Mouse (Mus musculus) forebrain, embryonic 12.5 days (tissue): Measurements from ENCODE around the gene Parp6. TPM values are rescaled to one million over a fixed set of nuclear protein-coding genes. Genes with fewer than 3 reads are reported as not detected.

Experiments used
- ATAC-seq: fragments of 200-750 bp; cut with Nextera tagmentation; 2 replicates; pipeline ENCODE4 v1.8.0; 2017; ENCODE audit warnings: moderate TSS enrichment; ENCODE audit not compliant: low FRiP score
- H3K27ac ChIP-seq: fragments of 300-500 bp; sonication (generic); 2 replicates; pipeline ENCODE4 v1.5.1; 2016; ENCODE audit warnings: mild to moderate bottlenecking
- H3K27me3 ChIP-seq: fragments of 300-500 bp; sonication (generic); 2 replicates; pipeline ENCODE4 v1.6.1; 2016; ENCODE audit warnings: mild to moderate bottlenecking
- H3K36me3 ChIP-seq: fragments of 300-500 bp; sonication (generic); replicated peaks from 2 replicates; pipeline ENCODE4 v1.6.1; 2016; ENCODE audit warnings: mild to moderate bottlenecking
- H3K4me1 ChIP-seq: fragments of 300-500 bp; sonication (generic); 2 replicates; pipeline ENCODE4 v1.6.1; 2016
- H3K4me2 ChIP-seq: fragments of 300-500 bp; sonication (generic); 2 replicates; pipeline ENCODE4 v1.6.1; 2016; ENCODE audit warnings: mild to moderate bottlenecking, moderate library complexity
- H3K4me3 ChIP-seq: fragments of 300-500 bp; sonication (generic); replicated peaks from 2 replicates; pipeline ENCODE4 v1.5.1; 2016; ENCODE audit warnings: mild to moderate bottlenecking
- H3K9ac ChIP-seq: fragments of 300-500 bp; sonication (generic); 2 replicates; pipeline ENCODE4 v1.6.1; 2016; ENCODE audit warnings: mild to moderate bottlenecking
- H3K9me3 ChIP-seq: fragments of 300-500 bp; sonication (generic); 2 replicates; pipeline ENCODE4 v1.6.1; 2016
- WGBS: fragments of 180-500 bp; shearing (Covaris S2); methylation state at CpG from one replicate; pipeline ENCODE4 v1.1.7; 2016; 5-methylcytosine and 5-hydroxymethylcytosine counted together
- polyA plus RNA-seq: library from polyadenylated mRNA; unstranded; fragments of >200 nt; fragmentation: Nextera tagmentation; extraction: Ambion mirVana; gene quantifications from 2 replicates; pipeline ENCODE4 v1.2.1, GENCODE M21; 2016

Gene Parp6
- polyA plus RNA-seq, 1 experiment from 2014 or later: 105 TPM

DNA sequence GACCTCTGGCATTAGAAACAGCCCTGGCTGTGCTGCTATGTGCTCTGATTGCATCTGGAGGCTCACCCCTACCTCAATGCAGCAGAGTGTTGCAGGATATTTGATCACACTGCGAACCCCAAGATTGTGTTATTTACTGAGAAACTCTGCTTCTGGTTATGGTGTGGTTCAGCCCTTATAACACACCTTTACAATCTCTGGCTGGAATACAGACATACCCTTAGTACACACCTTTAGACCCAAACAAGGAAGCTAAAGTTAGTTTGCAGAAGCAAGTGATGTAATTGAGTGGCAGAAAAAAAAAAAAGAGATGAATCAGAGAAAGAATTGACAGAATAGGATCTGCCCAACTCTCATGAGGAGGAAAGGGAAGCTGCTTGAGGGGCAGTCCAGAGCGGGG, 6.1 kb upstream of the Parp6 start:
- Histone ChIP-seq H3K4me3 (no peak overlapping the region), H3K4me2 (no peak overlapping the region), H3K4me1 (peaks cover 4% of the 10 kb centered on the region; the same call in 1 of the 2 replicates), H3K9me3 (no peaks in the 10 kb centered on the region), H3K9ac (no peak overlapping the region), H3K27me3 (0 out of 2 replicates have a peak, but pooled peaks cover 5% of the 10 kb centered on the region), H3K27ac (no peak overlapping the region), H3K36me3 (no peaks in the 10 kb centered on the region)
- 95% methylated on average over 2 of the region's 2 CpGs for WGBS
- ATAC-seq: no peak

GRCm38 (mm10) chr9:59615797-59616196, 1.3 kb upstream of the Parp6 start:
- H3K4me3 ChIP-seq: no peak overlapping the region
- H3K9ac ChIP-seq: no peak overlapping the region
- ATAC-seq: no peak
- H3K9me3 ChIP-seq: no peaks in the 10 kb centered on the region
- WGBS: 78% methylated on average over 2 of the region's 2 CpGs
- H3K27ac ChIP-seq: no peak overlapping the region
- H3K4me2 ChIP-seq: no peak overlapping the region
- H3K4me1 ChIP-seq: peaks cover 28% of the 10 kb centered on the region
- no peaks in the 10 kb centered on the region for H3K36me3 ChIP-seq
- 0 out of 2 replicates have a peak, but pooled peaks cover 1% of the 10 kb centered on the region for H3K27me3 ChIP-seq

- WGBS: under 1% methylated on average over 56 of the region's 58 CpGs
- peaks cover 3% of the 10 kb centered on the region for H3K36me3 ChIP-seq
- no peak; the same call in 1 of the 2 replicates for ATAC-seq
- peak overlapping the region; percentile 62 for H3K4me2 ChIP-seq
- peak overlapping the region; percentile 86 for H3K9ac ChIP-seq
- peak overlapping the region; percentile 95 for H3K27ac ChIP-seq
- no peaks in the 10 kb centered on the region for H3K9me3 ChIP-seq
- H3K4me1 ChIP-seq: peaks cover 28% of the 10 kb centered on the region
- no peaks in the 10 kb centered on the region for H3K27me3 ChIP-seq
- H3K4me3 ChIP-seq: peak overlapping the region; percentile 87
Observed at GRCm38 (mm10) chr9:59617307-59617973, 356 bp downstream of the Parp6 start.

GRCm38 (mm10) chr9:59638372-59638771, 21.3 kb downstream of the Parp6 start:
- Histone ChIP-seq H3K9me3 (no peaks in the 10 kb centered on the region), H3K9ac (no peak overlapping the region), H3K4me1 (no peaks in the 10 kb centered on the region), H3K27ac (no peak overlapping the region), H3K27me3 (no peaks in the 10 kb centered on the region), H3K4me3 (no peak overlapping the region), H3K36me3 (peaks cover 70% of the 10 kb centered on the region), H3K4me2 (no peak overlapping the region)
- WGBS: 88% methylated on average over 1 of the region's 1 CpGs
- ATAC-seq: no peak

- Histone ChIP-seq H3K36me3 (peaks cover 59% of the 10 kb centered on the region), H3K4me1 (no peaks in the 10 kb centered on the region), H3K27me3 (no peaks in the 10 kb centered on the region), H3K9ac (no peak overlapping the region), H3K27ac (no peak overlapping the region), H3K4me3 (no peak overlapping the region), H3K9me3 (no peaks in the 10 kb centered on the region), H3K4me2 (no peak overlapping the region)
- WGBS: 95% methylated on average over 4 of the region's 4 CpGs
- ATAC-seq: no peak
Observed at GRCm38 (mm10) chr9:59639936-59640335, 22.9 kb downstream of the Parp6 start.

DNA sequence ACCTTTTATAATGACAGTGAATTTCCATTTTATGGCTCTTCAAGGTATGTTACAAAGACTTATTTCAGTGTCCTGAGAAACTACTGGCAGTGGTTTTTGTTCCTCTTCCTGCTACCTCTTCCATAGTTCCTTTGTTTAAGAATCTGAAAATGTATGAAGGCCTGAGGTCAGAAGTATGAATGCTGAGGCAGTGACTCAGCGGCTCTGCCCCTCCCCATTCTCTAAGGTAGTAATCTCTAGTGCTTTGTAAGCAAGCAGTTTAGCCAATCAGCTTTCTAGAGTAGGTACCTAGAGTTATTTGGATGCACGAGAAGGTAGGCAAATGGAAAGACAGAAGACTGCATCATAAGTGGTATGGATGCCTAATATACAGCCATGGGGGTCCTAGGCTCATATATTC, 24.2 kb downstream of the Parp6 start:
- Histone ChIP-seq H3K9ac (no peak overlapping the region), H3K4me1 (no peaks in the 10 kb centered on the region)
- WGBS: 84% methylated on average over 2 of the region's 2 CpGs

GRCm38 (mm10) chr9:59649911-59650310, 32.8 kb downstream of the Parp6 start:
- H3K36me3 ChIP-seq: peaks cover 39% of the 10 kb centered on the region
- H3K27ac ChIP-seq: no peak overlapping the region
- WGBS: 95% methylated on average over 4 of the region's 4 CpGs
- no peaks in the 10 kb centered on the region for H3K27me3 ChIP-seq
- no peaks in the 10 kb centered on the region for H3K9me3 ChIP-seq
- H3K4me1 ChIP-seq: no peaks in the 10 kb centered on the region
- H3K4me2 ChIP-seq: no peak overlapping the region
- no peak overlapping the region for H3K9ac ChIP-seq
- no peak overlapping the region for H3K4me3 ChIP-seq
- no peak for ATAC-seq

More for the DNA sequence above, 24.2 kb downstream of the Parp6 start:
- H3K9me3 ChIP-seq: no peaks in the 10 kb centered on the region
- no peak overlapping the region for H3K4me3 ChIP-seq
- H3K36me3 ChIP-seq: peaks cover 47% of the 10 kb centered on the region
- H3K27ac ChIP-seq: no peak overlapping the region
- H3K27me3 ChIP-seq: no peaks in the 10 kb centered on the region
- ATAC-seq: no peak
- no peak overlapping the region for H3K4me2 ChIP-seq

DNA sequence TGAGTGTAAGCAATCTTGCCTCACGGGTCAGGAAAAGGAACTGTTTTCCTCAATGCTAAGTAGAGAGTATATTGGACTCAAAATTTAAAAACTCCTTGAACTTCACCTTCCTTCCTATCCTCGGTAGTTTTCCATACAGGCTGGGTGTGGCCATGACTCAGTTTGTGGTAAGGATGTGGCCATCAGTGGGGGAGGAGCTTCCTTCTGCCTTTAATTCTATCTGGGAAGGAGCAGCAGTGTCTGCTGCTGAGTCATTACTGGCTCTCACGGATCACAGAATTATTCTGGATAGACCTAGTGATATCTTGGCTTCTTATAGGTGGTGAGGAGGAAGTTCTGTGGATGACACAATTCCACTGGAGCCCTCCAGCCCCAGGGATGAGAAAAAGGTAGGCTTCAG, 36.3 kb downstream of the Parp6 start:
- no peaks in the 10 kb centered on the region for H3K9me3 ChIP-seq
- no peak overlapping the region for H3K9ac ChIP-seq
- H3K36me3 ChIP-seq: peaks cover 35% of the 10 kb centered on the region
- WGBS: 37% methylated on average over 3 of the region's 3 CpGs
- peaks cover 12% of the 10 kb centered on the region for H3K4me1 ChIP-seq
- no peaks in the 10 kb centered on the region for H3K27me3 ChIP-seq
- H3K4me2 ChIP-seq: no peak overlapping the region
- H3K27ac ChIP-seq: no peak overlapping the region
- H3K4me3 ChIP-seq: no peak overlapping the region
- ATAC-seq: no peak

- WGBS: 92% methylated on average over 2 of the region's 2 CpGs
Observed at GRCm38 (mm10) chr9:59654450-59654983, 37.4 kb downstream of the Parp6 start.

DNA sequence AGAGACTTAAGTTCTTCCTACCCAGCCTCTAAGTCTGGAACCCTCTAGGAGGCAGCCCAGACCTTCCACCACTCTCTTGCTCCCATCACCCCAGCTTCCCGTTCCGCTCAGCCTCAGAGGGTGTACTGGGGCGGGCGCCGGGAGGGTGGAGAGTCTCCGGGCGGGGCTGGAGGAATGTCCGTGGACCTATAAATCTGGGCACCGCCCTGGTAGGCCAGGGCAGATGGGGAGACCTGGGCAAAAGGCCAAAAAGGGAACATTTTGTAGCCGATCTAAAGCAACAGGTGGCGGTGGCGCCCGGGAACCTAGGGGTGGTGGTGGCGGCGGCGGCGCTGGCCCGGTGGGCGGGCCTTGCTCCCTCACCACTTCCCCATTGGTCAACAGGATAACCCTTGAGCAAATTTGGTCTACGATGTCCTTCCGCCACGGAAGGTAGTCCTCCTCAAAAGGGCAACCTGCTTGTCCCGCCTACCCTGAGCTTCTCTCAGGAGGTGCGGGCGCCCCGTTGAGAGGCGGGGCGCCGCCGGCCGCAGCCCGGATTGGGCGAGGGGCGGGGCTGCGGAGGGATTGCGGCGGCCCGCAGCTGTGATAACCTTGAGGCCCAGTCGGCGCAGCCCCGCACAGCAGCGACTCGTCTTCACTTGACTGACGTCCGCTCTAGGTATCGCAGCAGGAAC, 39.0 kb downstream of the Parp6 start, which contains the start of gene Pkm:
Gene Pkm (plus strand): TSS at position 411 of the 677 bp plus-strand sequence.
- under 1% methylated on average over 46 of the region's 46 CpGs for WGBS
- Histone ChIP-seq H3K27me3 (no peaks in the 10 kb centered on the region), H3K4me2 (peak within 1 kb of the TSS; percentile 79), H3K9me3 (no peaks in the 10 kb centered on the region), H3K9ac (peak within 1 kb of the TSS; percentile 90), H3K4me3 (peak within 1 kb of the TSS; percentile 83), H3K27ac (peak within 1 kb of the TSS; percentile 98), H3K36me3 (peaks cover 22% of the 10 kb centered on the region), H3K4me1 (peaks cover 39% of the 10 kb centered on the region)
- peak; percentile 89 for ATAC-seq

More at GRCm38 (mm10) chr9:59654450-59654983, 37.4 kb downstream of the Parp6 start:
- Histone ChIP-seq H3K27ac (no peak overlapping the region), H3K4me1 (peaks cover 23% of the 10 kb centered on the region), H3K36me3 (peaks cover 24% of the 10 kb centered on the region), H3K4me2 (no peak overlapping the region), H3K9ac (no peak overlapping the region), H3K27me3 (no peaks in the 10 kb centered on the region), H3K9me3 (no peaks in the 10 kb centered on the region), H3K4me3 (no peak overlapping the region)
- ATAC-seq: no peak

DNA sequence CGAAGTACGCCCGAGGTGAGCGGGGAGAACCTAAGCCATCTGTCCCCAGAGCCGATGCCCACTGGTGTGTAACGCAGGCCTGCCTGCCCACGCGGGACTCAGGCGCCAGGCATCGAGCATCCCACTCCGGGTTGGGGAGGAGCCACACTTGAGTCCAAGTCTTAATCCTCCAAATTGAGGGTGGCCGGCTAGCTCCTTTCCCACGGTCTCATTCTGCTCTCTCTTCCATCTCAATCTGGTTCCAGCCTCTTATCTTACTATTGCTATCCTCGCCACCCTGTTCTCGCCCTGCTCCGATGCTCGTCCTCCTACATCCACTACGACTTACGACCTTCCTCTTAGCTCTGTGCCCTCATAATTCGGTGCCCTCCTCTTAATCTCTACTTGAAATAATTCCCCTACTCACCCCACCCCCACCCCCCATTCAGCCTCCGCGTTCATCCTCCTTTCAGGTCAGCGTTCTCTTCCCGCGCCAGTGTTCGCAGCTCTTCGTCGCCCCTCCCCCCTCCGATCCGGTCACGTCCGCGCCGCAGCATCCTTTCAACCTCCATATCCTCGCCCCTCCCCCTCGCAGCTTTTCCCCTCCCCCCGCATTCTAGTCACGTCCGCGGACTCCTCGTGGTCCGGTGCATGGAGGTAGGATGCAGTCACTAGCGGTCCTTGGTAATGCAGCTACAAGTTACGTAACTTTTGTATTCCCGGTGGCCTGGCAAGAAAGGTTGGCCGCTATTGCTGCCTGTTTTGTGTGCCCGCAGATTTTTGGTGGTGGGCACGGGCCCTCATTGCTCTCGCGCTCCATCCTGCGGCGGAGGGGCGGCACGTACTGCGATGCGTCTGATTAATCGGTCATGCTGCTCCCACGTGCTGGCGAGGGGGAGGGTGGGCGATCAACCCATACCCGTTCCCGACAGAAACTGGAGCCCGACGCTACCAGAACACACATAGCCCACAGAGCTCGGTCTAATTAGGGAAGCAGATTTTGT, 39.8 kb downstream of the Parp6 start:
- Histone ChIP-seq H3K27me3 (no peaks in the 10 kb centered on the region), H3K4me1 (peaks cover 47% of the 10 kb centered on the region), H3K4me3 (peak overlapping the region; percentile 83), H3K9ac (peak overlapping the region; percentile 90), H3K36me3 (peaks cover 24% of the 10 kb centered on the region), H3K4me2 (peak overlapping the region; percentile 79), H3K9me3 (no peaks in the 10 kb centered on the region), H3K27ac (peak overlapping the region; percentile 98)
- peak; percentile 67 for ATAC-seq
- under 1% methylated on average over 65 of the region's 65 CpGs for WGBS
